Mouse (Mus musculus): ENCODE data around the gene Tex261. TPM values are rescaled to one million over a fixed set of nuclear protein-coding genes. Genes with fewer than 3 reads are reported as not detected.

Tex261 gene
- total and polyA plus RNA-seq, 2 experiments from 2014 or later, result 85.9 to 102 TPM

DNA sequence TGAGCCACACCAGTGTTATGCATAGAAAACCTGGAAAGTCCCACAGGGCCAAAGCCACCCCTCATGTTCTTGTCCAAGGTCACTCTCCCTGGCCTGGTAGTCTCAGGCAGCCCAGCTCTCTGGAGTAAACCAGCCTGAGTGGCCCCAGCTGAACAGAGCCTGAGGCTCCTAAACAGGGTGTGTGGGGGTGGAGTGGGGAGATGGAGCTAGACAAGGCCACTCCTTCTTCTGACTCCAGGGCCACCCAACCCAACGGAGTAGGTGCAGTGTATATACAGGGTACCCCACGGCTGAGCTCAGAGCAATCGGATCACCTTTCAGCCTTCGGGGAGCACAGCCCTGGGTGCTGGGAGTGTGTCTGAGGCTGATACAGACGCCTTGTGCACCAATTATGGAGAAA is 31.5 kb downstream of the Tex261 start:
- H3K9me3 ChIP-seq (replicated peaks; ENCODE audit: control insufficient read depth, low read length), result 0 out of 2 replicates have a peak, but pooled peaks cover 3% of the 10 kb centered on the region
- H3K4me3 ChIP-seq (ENCODE audit: low read depth, low read length), result no peak overlapping the region
- no peaks in the 10 kb centered on the region for H3K4me1 ChIP-seq (ENCODE audit: control insufficient read depth, insufficient read depth)
- peaks cover 11% of the 10 kb centered on the region; the same call in 1 of the 2 replicates for H3K27me3 ChIP-seq (ENCODE audit: control insufficient read depth, insufficient read depth, low read length)
- ATAC-seq (ENCODE audit: insufficient read depth, low read depth), result no peak
- no peak overlapping the region for H3K4me2 ChIP-seq (ENCODE audit: low read depth, low read length)
- TF ChIP-seq CTCF (IDR thresholded peaks at IDR 0.05; ENCODE audit: low read depth) (no peak), EP300 (IDR thresholded peaks at IDR 0.05; ENCODE audit: low read depth) (no peak)
- no peaks in the 10 kb centered on the region for H3K36me3 ChIP-seq (replicated peaks; ENCODE audit: control insufficient read depth, insufficient read depth, low read length)
- DNase-seq (ENCODE audit: low spot score), result no peak
- H3K27ac ChIP-seq (ENCODE audit: low read depth), result no peak overlapping the region
- 62% methylated on average over 5 of the region's 5 CpGs for WGBS
- no peak overlapping the region for H3K9ac ChIP-seq (replicated peaks; ENCODE audit: low read depth, low read length)

DNA sequence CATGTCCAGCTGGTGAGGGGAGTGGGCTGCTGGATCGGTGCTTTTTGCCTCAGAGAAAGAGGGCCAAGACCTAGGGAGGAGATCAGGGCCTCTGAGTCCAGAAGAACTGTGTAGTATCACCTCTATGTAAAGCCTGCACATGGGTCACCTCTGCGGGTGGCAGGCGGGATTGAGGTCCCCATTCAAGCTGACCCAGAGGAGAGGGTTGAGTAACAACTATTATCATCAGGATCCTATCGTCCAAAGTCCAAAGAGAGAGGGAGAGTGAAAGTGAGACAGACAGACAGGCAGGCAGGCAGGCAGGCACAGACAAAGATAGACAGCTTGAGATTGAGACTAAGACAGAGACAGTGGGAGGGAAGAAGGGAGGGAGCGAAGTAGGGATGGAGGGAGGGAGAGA is 32.4 kb downstream of the Tex261 start:
- H3K27me3 ChIP-seq (ENCODE audit: control insufficient read depth, insufficient read depth, low read length), result 0 out of 2 replicates have a peak, but pooled peaks cover 9% of the 10 kb centered on the region
- no peak overlapping the region for H3K4me2 ChIP-seq (ENCODE audit: low read depth, low read length)
- 0 out of 2 replicates have a peak, but pooled peaks cover 3% of the 10 kb centered on the region for H3K9me3 ChIP-seq (replicated peaks; ENCODE audit: control insufficient read depth, low read length)
- DNase-seq (ENCODE audit: low spot score) (no peak), ATAC-seq (ENCODE audit: insufficient read depth, low read depth) (no peak)
- H3K4me1 ChIP-seq (ENCODE audit: control insufficient read depth, insufficient read depth), result no peaks in the 10 kb centered on the region
- no peaks in the 10 kb centered on the region for H3K36me3 ChIP-seq (replicated peaks; ENCODE audit: control insufficient read depth, insufficient read depth, low read length)
- 55% methylated on average over 5 of the region's 5 CpGs for WGBS
- TF ChIP-seq CTCF (IDR thresholded peaks at IDR 0.05; ENCODE audit: low read depth) (no peak), EP300 (IDR thresholded peaks at IDR 0.05; ENCODE audit: low read depth) (no peak)
- no peak overlapping the region for H3K4me3 ChIP-seq (ENCODE audit: low read depth, low read length)
- no peak overlapping the region for H3K27ac ChIP-seq (ENCODE audit: low read depth)
- H3K9ac ChIP-seq (replicated peaks; ENCODE audit: low read depth, low read length), result no peak overlapping the region

DNA sequence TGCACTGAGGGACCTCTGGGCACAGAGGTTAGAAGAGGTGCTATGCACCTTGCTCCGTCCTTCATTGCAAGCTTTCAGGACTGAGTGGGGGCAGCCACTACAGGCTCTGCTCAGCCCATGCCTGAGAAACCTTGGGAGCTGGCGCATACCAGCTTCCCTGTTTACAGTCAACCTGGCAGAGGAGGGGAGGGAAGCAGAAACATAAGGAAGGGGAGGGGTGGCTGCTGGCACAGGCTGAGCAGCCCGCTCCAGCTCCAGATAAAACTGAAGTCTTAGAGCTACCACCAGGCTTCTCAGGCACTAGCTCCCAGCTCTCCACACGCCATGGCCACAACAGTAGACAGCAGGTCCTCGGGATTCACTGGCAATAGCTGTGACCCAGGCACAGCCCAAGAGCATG is 32.9 kb downstream of the Tex261 start, which contains the start of gene Atp6v1b1:
Gene Atp6v1b1, plus strand, starts transcription at position 230 of the 400 bp plus-strand sequence.
- Histone ChIP-seq H3K9me3 (replicated peaks; ENCODE audit: control insufficient read depth, low read length) (0 out of 2 replicates have a peak, but pooled peaks cover 3% of the 10 kb centered on the region), H3K27ac (ENCODE audit: low read depth) (no peak within 1 kb of the TSS), H3K4me3 (ENCODE audit: low read depth, low read length) (no peak within 1 kb of the TSS), H3K4me1 (ENCODE audit: control insufficient read depth, insufficient read depth) (no peaks in the 10 kb centered on the region), H3K27me3 (ENCODE audit: control insufficient read depth, insufficient read depth, low read length) (0 out of 2 replicates have a peak, but pooled peaks cover 9% of the 10 kb centered on the region), H3K4me2 (ENCODE audit: low read depth, low read length) (no peak within 1 kb of the TSS), H3K36me3 (replicated peaks; ENCODE audit: control insufficient read depth, insufficient read depth, low read length) (no peaks in the 10 kb centered on the region), H3K9ac (replicated peaks; ENCODE audit: low read depth, low read length) (no peak within 1 kb of the TSS)
- ATAC-seq (ENCODE audit: insufficient read depth, low read depth), result no peak
- WGBS, result 45% methylated on average over 5 of the region's 5 CpGs
- TF ChIP-seq CTCF (IDR thresholded peaks at IDR 0.05; ENCODE audit: low read depth), result no peak
- no peak for TF ChIP-seq EP300 (IDR thresholded peaks at IDR 0.05; ENCODE audit: low read depth)
- no peak for DNase-seq (ENCODE audit: low spot score)

DNA sequence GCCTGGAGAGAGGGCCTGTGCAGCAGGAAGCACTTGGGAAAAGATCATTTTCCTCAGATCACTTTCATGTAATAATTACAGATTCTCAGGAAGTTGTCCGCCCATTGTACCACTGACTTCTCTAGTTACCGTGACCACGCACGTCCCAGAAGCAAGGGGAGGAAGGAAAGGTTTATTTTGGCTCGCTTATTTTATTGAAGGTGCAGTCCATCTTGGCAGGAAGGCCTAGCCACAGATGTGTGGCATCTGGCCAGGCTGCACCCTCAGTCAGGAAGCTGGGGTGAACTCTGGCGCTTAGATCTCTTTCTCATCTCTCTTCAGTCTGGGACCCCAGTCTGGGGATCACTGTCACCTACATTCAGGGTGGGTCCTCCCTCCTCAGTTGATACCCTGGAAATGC is 37.0 kb downstream of the Tex261 start:
- DNase-seq (ENCODE audit: low spot score), result no peak
- no peak overlapping the region for H3K9ac ChIP-seq (replicated peaks; ENCODE audit: low read depth, low read length)
- 0 out of 2 replicates have a peak, but pooled peaks cover 12% of the 10 kb centered on the region for H3K27me3 ChIP-seq (ENCODE audit: control insufficient read depth, insufficient read depth, low read length)
- no peak for ATAC-seq (ENCODE audit: insufficient read depth, low read depth)
- H3K36me3 ChIP-seq (replicated peaks; ENCODE audit: control insufficient read depth, insufficient read depth, low read length), result no peaks in the 10 kb centered on the region
- no peak overlapping the region for H3K4me3 ChIP-seq (ENCODE audit: low read depth, low read length)
- H3K27ac ChIP-seq (ENCODE audit: low read depth), result no peak overlapping the region
- no peak for TF ChIP-seq CTCF (IDR thresholded peaks at IDR 0.05; ENCODE audit: low read depth)
- no peak for TF ChIP-seq EP300 (IDR thresholded peaks at IDR 0.05; ENCODE audit: low read depth)
- 69% methylated on average over 6 of the region's 6 CpGs for whole genome bisulfite sequencing
- no peak overlapping the region for H3K4me2 ChIP-seq (ENCODE audit: low read depth, low read length)
- H3K9me3 ChIP-seq (replicated peaks; ENCODE audit: control insufficient read depth, low read length), result peaks cover 12% of the 10 kb centered on the region; the same call in 1 of the 2 replicates
- no peaks in the 10 kb centered on the region for H3K4me1 ChIP-seq (ENCODE audit: control insufficient read depth, insufficient read depth)

DNA sequence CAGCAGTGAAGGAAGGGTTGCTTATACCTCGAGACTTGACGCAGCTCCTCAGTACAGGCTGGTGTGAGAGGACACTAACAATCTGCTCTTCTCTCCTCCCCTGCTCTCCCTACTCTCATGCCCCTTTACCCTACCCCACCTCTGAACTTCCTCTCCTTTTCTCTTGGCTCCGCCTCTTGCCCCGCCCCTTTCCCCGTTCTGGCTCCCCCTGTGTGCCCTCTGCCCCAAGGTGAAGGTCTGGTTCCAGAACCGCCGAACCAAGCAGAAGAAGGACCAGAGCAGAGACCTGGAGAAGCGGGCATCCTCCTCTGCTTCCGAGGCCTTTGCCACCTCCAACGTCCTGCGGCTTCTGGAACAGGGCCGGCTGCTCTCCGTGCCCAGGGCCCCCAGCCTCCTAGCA is 38.3 kb downstream of the Tex261 start:
- no peak for ATAC-seq (ENCODE audit: insufficient read depth, low read depth)
- DNase-seq (ENCODE audit: low spot score), result no peak
- Histone ChIP-seq H3K9ac (replicated peaks; ENCODE audit: low read depth, low read length) (no peak overlapping the region), H3K9me3 (replicated peaks; ENCODE audit: control insufficient read depth, low read length) (peaks cover 12% of the 10 kb centered on the region; the same call in 1 of the 2 replicates), H3K36me3 (replicated peaks; ENCODE audit: control insufficient read depth, insufficient read depth, low read length) (no peaks in the 10 kb centered on the region), H3K27me3 (ENCODE audit: control insufficient read depth, insufficient read depth, low read length) (peaks cover 14% of the 10 kb centered on the region; the same call in 1 of the 2 replicates), H3K4me3 (ENCODE audit: low read depth, low read length) (no peak overlapping the region), H3K4me2 (ENCODE audit: low read depth, low read length) (no peak overlapping the region), H3K4me1 (ENCODE audit: control insufficient read depth, insufficient read depth) (no peaks in the 10 kb centered on the region), H3K27ac (ENCODE audit: low read depth) (no peak overlapping the region)
- 36% methylated on average over 13 of the region's 13 CpGs for WGBS
- TF ChIP-seq EP300 (IDR thresholded peaks at IDR 0.05; ENCODE audit: low read depth) (no peak), CTCF (IDR thresholded peaks at IDR 0.05; ENCODE audit: low read depth) (no peak)

DNA sequence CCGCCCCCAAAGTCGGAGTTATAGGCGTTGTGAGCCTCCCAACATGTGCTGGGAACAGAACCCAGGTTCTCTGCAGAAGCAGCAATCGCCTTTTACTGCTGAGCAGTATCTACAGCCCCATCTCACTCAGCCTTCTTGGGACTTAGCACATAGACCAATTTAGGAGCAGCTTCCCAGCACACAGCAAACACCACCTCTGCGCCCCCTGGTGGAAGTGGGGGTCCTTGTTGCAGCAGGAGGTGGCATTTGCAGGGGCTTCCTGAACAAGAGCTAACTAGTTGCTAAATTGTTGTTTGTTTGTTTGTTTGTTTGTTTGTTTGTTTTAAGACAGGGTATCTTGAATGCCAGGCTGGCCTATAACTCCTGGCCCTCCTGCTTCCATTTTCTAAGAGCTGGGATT is 44.5 kb downstream of the Tex261 start:
- ATAC-seq (ENCODE audit: insufficient read depth, low read depth) (no peak), DNase-seq (ENCODE audit: low spot score) (no peak)
- Histone ChIP-seq H3K4me1 (ENCODE audit: control insufficient read depth, insufficient read depth) (no peaks in the 10 kb centered on the region), H3K36me3 (replicated peaks; ENCODE audit: control insufficient read depth, insufficient read depth, low read length) (no peaks in the 10 kb centered on the region), H3K9me3 (replicated peaks; ENCODE audit: control insufficient read depth, low read length) (peaks cover 9% of the 10 kb centered on the region; the same call in 1 of the 2 replicates), H3K27ac (ENCODE audit: low read depth) (no peak overlapping the region), H3K27me3 (ENCODE audit: control insufficient read depth, insufficient read depth, low read length) (peaks cover 28% of the 10 kb centered on the region), H3K9ac (replicated peaks; ENCODE audit: low read depth, low read length) (no peak overlapping the region), H3K4me2 (ENCODE audit: low read depth, low read length) (no peak overlapping the region), H3K4me3 (ENCODE audit: low read depth, low read length) (no peak overlapping the region)
- 25% methylated on average over 5 of the region's 5 CpGs for WGBS
- peak; percentile 79 for TF ChIP-seq CTCF (IDR thresholded peaks at IDR 0.05; ENCODE audit: low read depth)
- TF ChIP-seq EP300 (IDR thresholded peaks at IDR 0.05; ENCODE audit: low read depth), result no peak

All from heart, postnatal 0 days (tissue).